Mouse (Mus musculus): Measurements from ENCODE around the gene Sept14. TPM values are rescaled to one million over a fixed set of nuclear protein-coding genes. Genes with fewer than 3 reads are reported as not detected.

Sept14 gene
- not detected in 2 replicates for polyA plus RNA-seq (2015; fragmentation: Nextera tagmentation; extraction: Ambion mirVana)

DNA sequence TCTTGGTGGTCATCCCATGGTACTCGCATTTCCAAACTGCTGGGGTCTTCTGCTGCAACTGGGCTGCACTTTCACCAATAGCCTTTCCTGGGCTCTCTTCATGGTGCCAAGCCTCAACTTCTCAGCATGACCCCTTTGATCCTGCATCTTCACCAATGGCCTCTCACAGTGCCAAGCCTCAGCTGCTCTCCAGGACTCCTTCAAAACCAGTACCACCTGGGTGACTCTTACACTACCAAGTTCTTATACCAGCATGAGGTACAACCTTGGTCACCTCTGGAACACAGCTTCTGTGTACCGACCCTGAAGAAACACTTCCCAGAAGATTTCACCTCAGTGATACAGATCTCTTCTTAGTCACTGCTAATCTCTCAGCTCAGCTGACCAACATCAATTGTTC, at the start of gene Sept14:
Sept14 (minus strand) TSS at position 101 of the 400 bp plus-strand sequence.

DNA sequence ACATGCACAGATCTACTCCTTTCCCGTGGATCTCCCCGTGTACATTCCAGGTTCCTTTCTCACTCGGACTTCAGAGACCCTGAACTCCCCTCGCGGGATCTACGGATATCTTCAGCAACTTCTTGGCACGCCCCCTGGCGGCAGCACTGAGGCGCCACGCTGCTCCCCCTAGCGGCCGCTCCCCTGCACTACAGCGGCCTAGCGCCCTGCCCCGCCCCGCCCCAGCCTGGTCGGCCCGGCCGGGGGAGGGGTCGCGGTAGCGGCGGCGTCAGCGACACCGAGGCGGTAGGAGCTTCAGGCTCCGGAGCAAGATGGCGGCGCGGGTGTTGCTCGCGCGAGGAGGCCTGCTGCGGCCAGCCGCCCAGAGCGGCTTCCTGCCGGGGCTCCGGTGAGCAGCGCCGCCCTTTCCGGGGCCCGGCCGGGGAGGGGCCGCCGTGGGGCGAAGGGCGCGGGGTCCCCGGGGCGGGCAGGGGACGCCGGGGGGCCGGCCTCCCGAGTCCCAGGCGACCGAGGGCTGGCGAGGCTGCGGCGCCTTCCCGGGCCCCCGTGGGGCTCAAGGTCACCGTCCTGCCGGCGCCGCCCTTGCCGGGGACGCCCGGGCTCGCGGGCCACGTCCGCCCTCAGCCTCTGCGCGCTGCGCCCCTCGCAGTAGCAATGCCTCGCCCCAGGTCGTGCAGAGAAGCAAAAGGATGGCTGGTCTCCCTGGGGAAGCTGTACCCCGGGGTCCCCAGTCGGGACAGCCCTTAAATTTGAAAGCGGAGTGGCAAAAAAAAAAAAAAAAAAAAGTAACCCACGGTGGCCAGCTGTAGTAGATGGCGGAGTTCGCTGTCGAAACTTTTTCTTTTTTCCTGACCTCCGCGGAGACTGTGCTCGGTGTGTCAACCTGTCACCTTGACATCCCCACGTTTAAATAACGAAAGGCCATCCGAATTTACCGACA, 16.8 kb upstream of the Sept14 start, which contains the start of gene Nipsnap2:
Nipsnap2 (plus strand) TSS at position 230 of the 940 bp plus-strand sequence.

DNA sequence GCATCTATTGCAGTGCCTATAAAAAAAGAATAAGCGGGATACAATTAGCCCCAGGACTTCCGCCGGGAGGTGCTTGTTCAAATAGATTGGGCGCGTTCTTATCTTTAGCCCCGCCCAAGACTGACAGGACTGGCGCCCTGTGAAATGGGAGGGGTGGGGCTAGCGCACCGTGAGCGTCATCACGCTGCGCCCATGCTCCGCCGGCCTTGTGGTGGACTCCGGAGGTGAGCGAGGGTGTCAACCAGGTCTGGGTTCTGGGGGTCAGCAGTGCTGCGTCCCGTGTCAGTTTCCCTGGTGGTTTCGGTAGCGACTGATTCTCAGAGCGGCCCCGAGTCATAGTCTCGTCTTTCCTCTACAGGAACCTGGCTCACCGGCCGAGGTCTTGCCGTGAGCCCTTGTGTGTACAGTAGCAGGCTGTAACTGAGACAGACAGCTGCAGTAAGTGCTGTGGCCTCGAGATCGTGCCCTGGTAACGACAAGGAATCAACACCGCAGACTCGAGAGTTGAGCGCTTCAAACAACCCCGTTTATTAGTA, 7.1 kb upstream of the Sept14 start, which contains the start of gene Mrps17:
Mrps17 (plus strand) TSS at position 172 of the 536 bp plus-strand sequence.

DNA sequence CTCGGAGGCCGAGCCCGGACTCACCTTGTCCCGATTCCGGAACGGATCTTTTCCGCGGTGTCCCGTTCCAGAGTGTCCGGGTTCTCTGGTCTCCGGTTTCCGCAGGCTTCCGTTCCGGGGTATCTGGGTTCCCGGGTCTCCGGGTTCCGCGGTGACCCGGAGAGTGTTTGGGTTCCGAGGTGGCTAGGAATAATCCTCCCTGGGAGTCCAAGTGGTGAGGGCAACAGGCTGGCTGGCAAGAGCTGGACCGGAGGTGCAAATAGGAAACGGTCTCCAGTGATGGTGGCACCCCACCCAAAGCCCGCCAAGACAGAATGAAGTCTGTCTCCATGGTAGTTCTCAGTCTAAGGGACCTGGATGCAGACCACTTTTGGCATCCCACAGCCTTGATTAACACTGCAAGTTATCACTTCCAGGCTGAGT, 38.3 kb downstream of the Sept14 start, which contains the start of gene Zfp11:
Zfp11 (minus strand) TSS at position 64 of the 423 bp plus-strand sequence.

Other genes starting within 250 kb of the Sept14 start
- gene Sfswap, start 207.3 kb downstream of the Sept14 start, polyA plus RNA-seq (2015; fragmentation: Nextera tagmentation; extraction: Ambion mirVana), result 19.5 and 28.2 TPM in 2 replicates
- 1.2 and 2.2 TPM in 2 replicates for gene Mmp17, start 124.3 kb downstream of the Sept14 start, polyA plus RNA-seq (2015; fragmentation: Nextera tagmentation; extraction: Ambion mirVana)
- gene Zfp11, start 38.4 kb downstream of the Sept14 start, polyA plus RNA-seq (2015; fragmentation: Nextera tagmentation; extraction: Ambion mirVana), result 1.6 and 2.2 TPM in 2 replicates
- 179 and 229 TPM in 2 replicates for gene Mrps17, start 7.0 kb upstream of the Sept14 start, polyA plus RNA-seq (2015; fragmentation: Nextera tagmentation; extraction: Ambion mirVana)
- 96.9 and 145 TPM in 2 replicates for gene Nipsnap2, start 16.6 kb upstream of the Sept14 start, polyA plus RNA-seq (2015; fragmentation: Nextera tagmentation; extraction: Ambion mirVana)
- 36.9 and 40.3 TPM in 2 replicates for gene Psph, start 78.9 kb upstream of the Sept14 start, polyA plus RNA-seq (2015; fragmentation: Nextera tagmentation; extraction: Ambion mirVana)
- 57.7 and 68.0 TPM in 2 replicates for gene Sumf2, start 138.5 kb upstream of the Sept14 start, polyA plus RNA-seq (2015; fragmentation: Nextera tagmentation; extraction: Ambion mirVana)
- gene Chchd2, start 179.0 kb upstream of the Sept14 start, polyA plus RNA-seq (2015; fragmentation: Nextera tagmentation; extraction: Ambion mirVana), result 1,691 and 2,228 TPM in 2 replicates
- gene Zbed5, start 187.2 kb upstream of the Sept14 start, polyA plus RNA-seq (2015; fragmentation: Nextera tagmentation; extraction: Ambion mirVana), result 3.5 and 4.7 TPM in 2 replicates
- 0.20 and 0.59 TPM in 2 replicates for gene Phkg1, start 190.0 kb upstream of the Sept14 start, polyA plus RNA-seq (2015; fragmentation: Nextera tagmentation; extraction: Ambion mirVana)
- gene Nupr1l, start 200.0 kb upstream of the Sept14 start, polyA plus RNA-seq (2015; fragmentation: Nextera tagmentation; extraction: Ambion mirVana), result 8.0 and 11.9 TPM in 2 replicates
- gene Vkorc1l1, start 233.5 kb upstream of the Sept14 start, polyA plus RNA-seq (2015; fragmentation: Nextera tagmentation; extraction: Ambion mirVana), result 13.8 and 16.8 TPM in 2 replicates